Mouse (Mus musculus) intestine, embryonic 14.5 days (tissue): ENCODE results near the gene Glce. TPM values are rescaled to one million over a fixed set of nuclear protein-coding genes. Genes with fewer than 3 reads are reported as not detected.

Experiments used
- ATAC-seq: fragments of 200-750 bp; cut with Nextera tagmentation; replicated peaks from 2 replicates; pipeline ENCODE4 v1.8.0; 2017; ENCODE audit warnings: low read depth, moderate number of reproducible peaks, moderate TSS enrichment, moderate library complexity; ENCODE audit not compliant: low FRiP score, low TSS enrichment
- DNase-seq: peaks from one replicate; pipeline ENCODE4 v3.0.0-alpha.2; 2018; ENCODE audit warnings: low spot score
- H3K27ac ChIP-seq: fragments of 300-500 bp; sonication (generic); 2 replicates; pipeline ENCODE4 v1.5.1; 2014; ENCODE audit warnings: low read depth, mild to moderate bottlenecking, control low read depth
- H3K27me3 ChIP-seq: fragments of 300-500 bp; sonication (generic); replicated peaks from 2 replicates; pipeline ENCODE4 v1.6.1; 2014; ENCODE audit warnings: low read length, control low read depth; ENCODE audit not compliant: control insufficient read depth, insufficient read depth
- H3K36me3 ChIP-seq: fragments of 300-500 bp; sonication (generic); 2 replicates; pipeline ENCODE4 v1.6.1; 2014; ENCODE audit warnings: low read length, control low read depth; ENCODE audit not compliant: control insufficient read depth, insufficient read depth
- H3K4me1 ChIP-seq: fragments of 300-500 bp; sonication (generic); replicated peaks from 2 replicates; pipeline ENCODE4 v1.6.1; 2014; ENCODE audit warnings: low read length, control low read depth, mixed read lengths; ENCODE audit not compliant: control insufficient read depth, insufficient read depth
- H3K4me2 ChIP-seq: fragments of 300-500 bp; sonication (generic); 2 replicates; pipeline ENCODE4 v1.6.1; 2014; ENCODE audit warnings: low read length
- H3K4me3 ChIP-seq: fragments of 300-500 bp; sonication (generic); 2 replicates; pipeline ENCODE4 v1.5.1; 2014; ENCODE audit warnings: low read depth, low read length, control low read depth, mixed read lengths
- H3K9ac ChIP-seq: fragments of 300-500 bp; sonication (generic); 2 replicates; pipeline ENCODE4 v1.6.1; 2014; ENCODE audit warnings: mild to moderate bottlenecking, low read length
- H3K9me3 ChIP-seq: fragments of 300-500 bp; sonication (generic); 2 replicates; pipeline ENCODE4 v1.6.1; 2016; ENCODE audit warnings: low read length, control low read depth; ENCODE audit not compliant: control insufficient read depth
- WGBS: fragments of 180-500 bp; shearing (Covaris S2); extraction: QIAGEN DNeasy Blood & Tissue Kit; methylation state at CpG from one replicate; pipeline ENCODE4 v1.1.7; 2014; 5-methylcytosine and 5-hydroxymethylcytosine counted together
- polyA plus RNA-seq: library from polyadenylated mRNA; unstranded; fragments of >200 nt; fragmentation: Nextera tagmentation; extraction: Ambion mirVana; gene quantifications from 2 replicates; pipeline ENCODE4 v1.2.1, GENCODE M21; 2014

Glce gene
- polyA plus RNA-seq, 1 experiment from 2014 or later: 25.2 TPM

DNA sequence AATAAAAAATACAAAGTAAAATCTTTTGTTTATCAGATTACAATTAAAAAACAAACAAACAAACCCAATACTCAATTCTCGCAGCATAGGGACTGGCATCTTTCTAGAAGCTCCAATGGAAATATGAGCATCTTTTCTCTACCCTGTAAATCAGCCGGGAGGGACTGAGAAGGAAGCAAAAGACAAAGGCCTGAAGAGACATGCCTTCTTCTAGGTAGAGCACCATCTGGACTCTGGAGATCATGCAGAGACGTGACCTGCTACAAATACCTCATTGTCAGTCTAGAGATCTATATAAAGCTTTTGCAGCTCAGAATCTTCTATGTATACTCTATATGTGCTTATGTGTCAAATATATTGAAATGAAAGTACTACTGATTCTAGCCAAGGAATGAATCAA is 6.6 kb downstream of the Glce start:
- Histone ChIP-seq H3K9me3 (no peaks in the 10 kb centered on the region), H3K4me1 (peaks cover under 1% of the 10 kb centered on the region; the same call in 1 of the 2 replicates), H3K27me3 (no peaks in the 10 kb centered on the region), H3K36me3 (no peaks in the 10 kb centered on the region), H3K9ac (no peak overlapping the region), H3K4me3 (no peak overlapping the region), H3K4me2 (no peak overlapping the region), H3K27ac (no peak overlapping the region)
- 81% methylated on average over 3 of the region's 3 CpGs for WGBS
- ATAC-seq (no peak), DNase-seq (no peak)

DNA sequence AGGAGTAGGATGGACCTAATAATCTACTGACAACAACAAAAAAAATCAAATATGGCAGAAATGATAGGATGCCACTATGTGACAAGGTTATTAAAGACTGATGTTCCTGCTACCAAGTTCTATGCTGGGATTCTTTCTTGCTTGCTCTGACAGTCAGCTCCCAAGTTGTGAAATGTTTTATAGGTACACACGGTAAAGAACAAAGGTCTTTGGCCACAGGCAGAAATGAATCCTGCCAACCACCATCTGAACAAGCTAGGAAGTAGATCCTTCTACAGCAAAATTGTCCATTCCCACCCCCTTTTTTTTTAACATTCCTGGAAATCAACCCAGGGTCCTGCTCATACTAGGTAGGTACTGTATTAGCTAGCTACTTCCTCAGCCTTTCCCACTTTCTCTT is 25.9 kb downstream of the Glce start:
- Histone ChIP-seq H3K27ac (no peak overlapping the region), H3K4me3 (no peak overlapping the region), H3K27me3 (no peaks in the 10 kb centered on the region), H3K36me3 (no peaks in the 10 kb centered on the region), H3K9me3 (no peaks in the 10 kb centered on the region), H3K9ac (no peak overlapping the region), H3K4me2 (no peak overlapping the region), H3K4me1 (no peaks in the 10 kb centered on the region)
- ATAC-seq (no peak), DNase-seq (no peak)
- 67% methylated on average over 1 of the region's 1 CpGs for WGBS

DNA sequence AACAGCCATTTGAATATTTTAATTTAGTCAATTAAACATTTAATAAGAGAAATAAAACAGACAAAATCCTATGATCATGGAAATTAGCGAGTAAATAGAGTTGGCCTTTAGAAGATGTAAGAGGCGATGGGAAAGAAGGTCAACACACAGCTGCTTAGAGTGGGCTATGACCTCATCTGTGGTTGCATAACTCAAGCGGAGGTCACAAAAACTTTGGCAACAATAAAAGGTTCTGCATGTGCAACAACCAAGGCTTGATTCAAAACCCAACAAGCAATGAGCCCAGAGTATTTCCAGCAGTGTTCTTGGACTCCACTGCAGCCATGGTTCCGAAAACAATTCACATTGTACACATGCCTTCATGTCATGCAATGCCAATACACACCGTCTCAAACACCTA is 30.9 kb downstream of the Glce start:
- Histone ChIP-seq H3K36me3 (no peaks in the 10 kb centered on the region), H3K4me1 (no peaks in the 10 kb centered on the region), H3K27ac (no peak overlapping the region), H3K4me3 (no peak overlapping the region), H3K9me3 (no peaks in the 10 kb centered on the region), H3K9ac (no peak overlapping the region), H3K4me2 (no peak overlapping the region), H3K27me3 (no peaks in the 10 kb centered on the region)
- 92% methylated on average over 5 of the region's 5 CpGs for WGBS
- DNase-seq (no peak), ATAC-seq (no peak)

DNA sequence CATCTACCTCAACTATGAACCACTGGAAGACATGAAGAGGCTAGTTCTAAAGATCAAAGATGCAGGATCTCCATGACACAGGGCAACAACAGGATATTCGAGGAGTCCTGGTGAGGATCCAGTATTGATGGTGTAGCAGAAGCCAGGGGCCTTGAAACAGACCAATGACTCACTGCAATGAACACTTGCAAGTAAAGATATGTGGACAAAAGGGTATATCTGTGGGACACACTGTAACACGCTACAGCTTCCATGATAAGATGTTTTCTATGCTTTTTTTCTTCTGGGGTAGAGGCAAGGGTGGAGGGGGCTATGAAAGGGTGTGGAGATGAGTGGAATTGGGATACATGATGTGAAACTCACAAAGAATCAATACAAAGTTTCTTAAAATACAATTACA is 36.9 kb downstream of the Glce start:
- WGBS: 95% methylated on average over 2 of the region's 2 CpGs
- no peak for ATAC-seq
- H3K27ac ChIP-seq: no peak overlapping the region
- no peaks in the 10 kb centered on the region for H3K9me3 ChIP-seq
- no peaks in the 10 kb centered on the region for H3K27me3 ChIP-seq
- no peak for DNase-seq
- H3K36me3 ChIP-seq: no peaks in the 10 kb centered on the region
- H3K4me1 ChIP-seq: no peaks in the 10 kb centered on the region
- H3K9ac ChIP-seq: no peak overlapping the region
- no peak overlapping the region for H3K4me3 ChIP-seq
- H3K4me2 ChIP-seq: no peak overlapping the region

DNA sequence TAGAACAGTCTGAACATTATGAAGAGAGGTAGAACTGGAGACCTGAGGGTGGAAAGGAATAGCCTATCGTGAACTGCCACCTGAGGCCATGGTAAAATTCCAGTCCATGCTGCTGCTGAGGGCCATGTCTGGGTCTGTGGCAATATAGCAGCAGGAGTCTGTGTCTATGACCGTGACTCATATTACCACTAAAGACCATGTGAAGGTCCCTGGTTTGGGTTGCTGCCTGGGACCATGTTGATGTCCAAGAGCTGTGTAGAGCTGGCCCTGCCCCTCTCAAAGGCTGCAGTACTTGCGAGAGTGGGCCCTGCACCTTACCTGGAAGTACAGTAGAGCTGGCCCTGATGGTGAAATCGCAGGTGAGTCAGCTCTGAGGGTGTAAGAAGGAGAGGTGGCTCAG is 37.6 kb downstream of the Glce start:
- 93% methylated on average over 4 of the region's 4 CpGs for WGBS
- Histone ChIP-seq H3K27me3 (no peaks in the 10 kb centered on the region), H3K9me3 (no peaks in the 10 kb centered on the region), H3K9ac (no peak overlapping the region), H3K4me1 (no peaks in the 10 kb centered on the region), H3K4me3 (no peak overlapping the region), H3K27ac (no peak overlapping the region), H3K4me2 (no peak overlapping the region), H3K36me3 (no peaks in the 10 kb centered on the region)
- ATAC-seq: no peak
- DNase-seq: no peak

DNA sequence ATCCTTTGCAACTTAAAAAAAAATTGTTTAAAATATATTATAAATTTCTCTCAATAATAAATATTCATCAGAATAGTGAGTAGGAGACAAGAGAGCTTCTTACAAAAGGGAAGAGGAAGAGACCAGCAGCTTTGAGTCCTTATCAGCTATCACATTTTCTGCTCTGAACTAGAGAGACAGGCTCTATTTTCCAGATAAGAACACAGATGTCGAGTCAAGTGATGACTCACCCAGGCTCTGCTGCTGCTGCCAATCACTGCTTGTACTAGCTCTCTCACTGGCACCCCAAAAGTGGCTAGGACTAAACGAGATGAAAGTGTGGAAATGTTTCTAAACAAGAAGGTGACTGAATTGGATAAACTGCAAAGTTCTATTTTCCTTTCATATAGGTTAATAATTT is 39.5 kb downstream of the Glce start:
- DNase-seq (no peak), ATAC-seq (no peak)
- no peaks in the 10 kb centered on the region for H3K4me1 ChIP-seq
- no peak overlapping the region for H3K4me3 ChIP-seq
- no peak overlapping the region for H3K4me2 ChIP-seq
- no peaks in the 10 kb centered on the region for H3K9me3 ChIP-seq
- WGBS: 50% methylated on average over 2 of the region's 2 CpGs
- H3K36me3 ChIP-seq: no peaks in the 10 kb centered on the region
- H3K27ac ChIP-seq: no peak overlapping the region
- H3K9ac ChIP-seq: no peak overlapping the region
- no peaks in the 10 kb centered on the region for H3K27me3 ChIP-seq

DNA sequence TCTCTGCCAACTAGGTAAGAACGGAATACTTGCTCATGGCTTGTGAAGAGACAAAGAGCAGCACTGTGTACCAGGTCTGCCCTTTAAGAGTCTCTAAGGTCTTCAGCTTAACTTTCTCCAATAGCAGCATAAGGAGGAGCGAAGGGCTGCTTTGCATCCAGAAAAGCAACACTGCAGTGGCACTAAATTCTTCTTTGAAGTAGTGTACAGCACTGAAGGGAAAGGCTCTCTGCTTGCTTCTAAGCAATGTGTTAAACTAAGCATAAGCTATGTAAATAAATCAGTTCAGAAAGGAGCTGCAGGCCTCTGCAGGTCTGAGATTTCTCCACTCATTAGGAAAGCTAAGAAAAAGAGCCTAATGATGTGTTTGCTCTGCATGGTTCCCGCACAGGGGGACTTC is 40.9 kb downstream of the Glce start:
- DNase-seq (no peak), ATAC-seq (no peak)
- Histone ChIP-seq H3K27ac (no peak overlapping the region), H3K9ac (no peak overlapping the region), H3K36me3 (no peaks in the 10 kb centered on the region), H3K27me3 (no peaks in the 10 kb centered on the region), H3K9me3 (no peaks in the 10 kb centered on the region), H3K4me1 (no peaks in the 10 kb centered on the region), H3K4me3 (no peak overlapping the region), H3K4me2 (no peak overlapping the region)
- WGBS: 65% methylated on average over 3 of the region's 3 CpGs

DNA sequence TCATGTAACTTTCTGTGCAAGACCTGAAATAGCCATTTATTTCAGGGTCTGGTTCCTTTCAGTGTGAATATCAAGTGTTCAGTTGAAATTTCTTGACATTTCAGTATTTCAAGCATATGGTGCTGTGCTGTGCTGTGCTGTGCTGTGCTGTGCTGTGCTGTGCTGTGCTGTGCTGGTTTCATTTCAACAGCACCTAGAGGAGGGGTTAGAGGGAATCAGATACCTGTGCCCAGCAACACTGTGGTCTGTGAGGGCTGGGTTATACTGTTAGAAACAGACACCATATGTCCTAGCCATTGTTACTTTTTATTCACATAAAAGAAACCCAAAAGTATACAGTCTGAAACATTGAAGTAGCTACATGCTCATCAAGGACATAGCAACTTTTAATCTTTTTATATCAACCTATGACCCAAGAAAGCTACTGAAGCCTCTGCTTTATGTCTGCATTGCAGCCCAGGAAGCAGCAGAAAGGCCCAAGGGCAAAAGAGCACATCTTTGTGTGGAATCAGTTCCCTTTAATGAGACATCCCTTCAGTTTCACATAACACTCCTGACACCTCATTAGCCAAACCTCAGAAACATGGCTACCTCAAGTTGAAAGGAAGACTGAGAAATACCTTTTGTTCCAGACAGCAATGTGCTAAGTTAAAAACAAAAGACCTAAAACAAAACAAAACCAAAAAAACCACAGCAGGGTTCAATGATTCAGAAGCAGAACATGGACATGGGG is 42.3 kb downstream of the Glce start:
- DNase-seq (no peak), ATAC-seq (no peak)
- Histone ChIP-seq H3K36me3 (no peaks in the 10 kb centered on the region), H3K4me3 (no peak overlapping the region), H3K27ac (no peak overlapping the region), H3K4me2 (no peak overlapping the region), H3K4me1 (no peaks in the 10 kb centered on the region), H3K9ac (no peak overlapping the region), H3K27me3 (no peaks in the 10 kb centered on the region), H3K9me3 (no peaks in the 10 kb centered on the region)

DNA sequence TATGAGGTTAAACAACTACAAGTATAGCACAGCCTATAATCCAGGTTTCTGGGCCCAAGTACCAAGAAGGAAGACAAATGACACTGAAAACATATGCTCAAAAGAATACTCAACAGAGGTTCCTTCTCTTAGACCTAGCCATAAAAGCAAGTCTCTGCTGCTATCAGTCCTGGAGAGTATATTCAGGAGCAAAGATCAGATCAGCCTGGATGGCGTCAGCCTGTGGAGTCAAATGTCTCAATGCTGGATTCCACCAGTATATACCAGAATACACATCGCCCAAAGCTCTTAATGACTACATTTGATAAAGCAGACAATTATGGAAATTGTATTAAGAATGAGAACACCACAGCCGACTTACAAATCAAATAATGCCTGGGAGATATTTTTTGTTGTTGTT is 60.2 kb downstream of the Glce start:
- 0 out of 2 replicates have a peak, but pooled peaks cover 8% of the 10 kb centered on the region for H3K36me3 ChIP-seq
- no peak overlapping the region for H3K4me2 ChIP-seq
- no peaks in the 10 kb centered on the region for H3K9me3 ChIP-seq
- WGBS: 84% methylated on average over 3 of the region's 3 CpGs
- H3K4me1 ChIP-seq: no peaks in the 10 kb centered on the region
- no peak overlapping the region for H3K9ac ChIP-seq
- ATAC-seq (no peak), DNase-seq (no peak)
- H3K27ac ChIP-seq: no peak overlapping the region
- no peak overlapping the region for H3K4me3 ChIP-seq
- no peaks in the 10 kb centered on the region for H3K27me3 ChIP-seq
